Mouse (Mus musculus): Measurements from ENCODE around the gene Ap1m1.
A peak's percentile ranks its signal among the peaks of the same experiment; 100 is the strongest.

The Ap1m1 gene

GRCm38 (mm10) chr8:72295679-72296078, 55.9 kb downstream of the Ap1m1 start:
- DNase-seq (ENCODE audit: low spot score), result peak; percentile 86

GRCm38 (mm10) chr8:72296561-72296960, 56.7 kb downstream of the Ap1m1 start:
- no peak for DNase-seq (ENCODE audit: low spot score)

DNA sequence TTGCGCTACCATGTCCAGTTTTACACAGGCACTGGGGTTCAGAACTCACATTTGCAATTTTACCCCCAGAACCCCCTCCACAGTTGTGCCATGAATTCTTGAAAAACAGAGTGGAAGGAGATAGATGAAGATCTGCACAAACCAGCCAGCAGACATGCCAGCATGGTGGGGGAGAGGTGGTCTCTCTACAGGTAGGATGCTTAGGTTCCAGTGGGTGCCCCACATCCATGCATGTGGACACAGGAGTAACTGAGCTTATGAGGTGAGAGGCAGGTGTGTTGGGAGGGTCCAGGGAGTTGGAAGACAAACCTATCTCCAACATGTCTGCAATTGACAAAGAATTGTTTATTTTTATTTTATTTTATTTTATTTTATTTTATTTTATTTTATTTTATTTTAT, 59.1 kb downstream of the Ap1m1 start:
- no peak for DNase-seq (ENCODE audit: low spot score)

DNA sequence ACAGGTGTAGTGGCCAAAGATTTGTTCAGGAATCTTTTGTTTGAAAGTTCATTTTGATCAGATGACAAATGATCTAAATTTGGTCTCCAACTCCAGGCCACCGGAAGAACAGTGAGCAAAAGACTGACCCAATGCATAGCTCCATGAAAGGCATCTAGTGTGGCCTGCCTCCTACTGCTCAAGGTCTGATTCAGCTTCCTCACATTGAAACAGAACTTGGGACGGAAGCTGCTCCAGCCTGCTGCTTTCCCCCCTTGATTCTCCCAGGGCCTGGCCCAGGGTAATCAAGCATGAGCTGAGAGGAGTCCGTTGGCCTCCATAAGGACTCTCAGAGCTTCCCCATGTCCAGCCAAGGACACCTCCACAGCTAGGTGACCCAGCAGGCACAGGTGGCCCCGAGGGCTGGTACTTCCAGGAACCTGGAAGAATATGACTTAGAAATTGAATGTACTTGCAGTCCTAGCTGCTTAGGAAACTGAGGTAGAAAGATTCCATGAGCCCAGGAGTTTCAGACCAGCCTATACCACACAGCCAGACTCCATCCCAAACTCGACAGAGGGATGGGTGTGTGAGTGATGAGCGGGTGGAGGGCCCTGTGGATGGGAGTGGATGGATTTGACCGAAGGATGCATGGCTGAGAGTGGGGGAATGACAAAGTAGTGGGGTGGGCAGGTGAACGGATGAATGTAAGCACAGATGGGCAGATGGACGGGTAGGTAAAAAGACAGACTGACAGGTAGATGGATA, 61.0 kb downstream of the Ap1m1 start:
- no peak for DNase-seq (ENCODE audit: low spot score)

- DNase-seq (ENCODE audit: low spot score), result no peak
Observed at GRCm38 (mm10) chr8:72301497-72301896, 61.7 kb downstream of the Ap1m1 start.

GRCm38 (mm10) chr8:72302986-72303612, 63.3 kb downstream of the Ap1m1 start:
- no peak for DNase-seq (ENCODE audit: low spot score)

GRCm38 (mm10) chr8:72303633-72304032, 63.8 kb downstream of the Ap1m1 start:
- peak; percentile 99 for DNase-seq (ENCODE audit: low spot score)

GRCm38 (mm10) chr8:72305210-72305905, 65.5 kb downstream of the Ap1m1 start, which contains the start of gene Gm10282:
Gm10282 (minus strand) TSS chr8:72305260.
- DNase-seq (ENCODE audit: low spot score), result peak; percentile 48

GRCm38 (mm10) chr8:72306913-72307312, 67.1 kb downstream of the Ap1m1 start:
- DNase-seq (ENCODE audit: low spot score), result no peak
